Mouse (Mus musculus): Measurements from ENCODE around the gene Hoxb6.

Gene Hoxb6

DNA sequence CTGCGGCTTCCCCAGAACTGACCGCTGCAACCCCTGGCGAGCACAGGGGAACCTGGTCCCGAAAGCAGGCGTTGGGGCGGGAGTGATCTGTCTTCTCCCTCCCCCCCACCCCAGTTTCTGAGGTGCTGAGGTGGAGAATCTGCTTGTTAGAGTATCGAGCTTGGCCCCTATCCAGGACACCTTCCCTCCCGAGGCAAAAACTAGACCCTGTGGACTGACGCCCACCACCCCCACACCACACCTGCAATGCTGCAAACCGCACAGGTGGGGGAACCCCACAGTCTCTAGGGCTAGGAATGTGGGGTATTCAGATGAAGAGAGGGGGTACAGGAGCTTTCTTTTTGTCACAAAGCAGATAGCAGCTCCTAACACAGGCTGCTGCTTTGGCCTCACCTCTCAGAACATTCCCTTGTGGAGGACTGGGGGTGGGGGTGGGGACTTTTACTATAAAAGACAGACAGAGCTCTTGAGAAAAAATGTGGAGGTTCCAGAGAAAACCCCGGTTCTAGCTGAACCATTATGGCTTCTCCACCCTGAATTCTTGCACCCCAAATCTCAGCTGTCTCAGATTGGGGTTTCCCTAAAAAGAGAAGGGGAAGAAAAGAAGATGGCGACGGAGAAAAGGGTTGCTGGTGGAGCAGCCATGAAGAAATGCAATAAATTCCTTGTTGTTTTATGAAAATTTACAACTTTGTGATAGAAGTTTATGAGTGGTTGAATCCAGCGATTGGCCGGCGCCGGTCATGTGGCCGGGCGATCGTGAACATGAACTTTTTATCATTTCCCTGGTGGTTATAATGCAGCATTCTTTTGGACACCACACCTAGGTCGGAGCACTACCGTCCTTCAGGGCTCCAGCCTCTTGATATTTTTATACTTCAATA is at the start of gene Hoxb6:
Gene Hoxb6 (plus strand): TSS at position 796 of the 884 bp plus-strand sequence.
- DNase-seq = peak; percentile 88 to 93

- peak; percentile 74 to 89 for DNase-seq
Measured at GRCm38 (mm10) chr11:96250901-96251300, 41.4 kb upstream of the Hoxb6 start.

DNA sequence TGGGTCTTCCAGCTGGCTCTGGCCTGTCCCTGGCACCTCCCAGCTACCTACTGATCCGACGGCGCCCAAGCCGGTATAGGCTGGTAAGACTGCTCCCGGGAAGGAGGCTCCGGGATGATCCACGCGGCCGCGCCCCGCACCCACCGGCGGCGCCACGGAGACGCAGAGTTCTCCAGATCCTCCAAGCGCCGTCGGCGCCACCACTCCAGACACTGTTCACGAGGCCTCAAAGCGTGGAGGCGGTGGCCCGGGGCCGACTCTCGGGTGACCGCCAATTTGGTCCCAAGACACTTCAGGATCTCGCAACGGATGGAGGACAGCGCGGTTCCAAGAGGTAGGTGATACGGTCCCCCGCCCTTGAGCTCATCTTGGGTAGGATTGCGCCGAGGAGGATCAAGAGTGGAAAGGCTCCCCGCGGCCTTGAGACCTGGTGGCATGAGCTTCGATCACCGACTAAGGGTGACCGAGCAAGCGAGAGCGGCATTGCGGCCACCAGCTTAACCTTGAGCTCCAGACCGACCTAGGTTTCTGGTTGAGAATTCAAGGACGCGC is 40.7 kb upstream of the Hoxb6 start:
- DNase-seq = peak; percentile 64 to 86

- peak in 1 of 2 experiments; percentile 37 for DNase-seq
Measured at GRCm38 (mm10) chr11:96252541-96253120, 39.6 kb upstream of the Hoxb6 start.

DNA sequence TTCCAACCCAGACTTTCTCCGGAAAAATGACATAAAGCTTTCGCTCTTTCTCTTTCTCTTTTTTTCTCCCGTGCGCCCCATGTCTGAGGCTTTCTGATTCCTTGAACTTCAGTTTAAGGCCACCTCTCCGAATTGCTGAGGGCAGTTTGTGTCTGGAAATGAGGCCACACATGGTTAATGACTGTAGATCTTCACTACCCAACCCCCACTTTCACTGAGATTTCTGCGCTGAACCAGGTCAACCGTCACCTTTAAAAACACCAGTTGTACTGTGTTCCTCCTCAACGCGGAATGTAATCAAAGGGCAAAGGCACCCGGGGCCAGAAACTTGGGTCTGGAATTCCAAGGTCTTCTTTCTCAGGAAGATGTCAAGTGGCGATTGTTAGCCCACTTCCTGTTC is 38.1 kb upstream of the Hoxb6 start:
- DNase-seq = peak; percentile 72 to 88

DNA sequence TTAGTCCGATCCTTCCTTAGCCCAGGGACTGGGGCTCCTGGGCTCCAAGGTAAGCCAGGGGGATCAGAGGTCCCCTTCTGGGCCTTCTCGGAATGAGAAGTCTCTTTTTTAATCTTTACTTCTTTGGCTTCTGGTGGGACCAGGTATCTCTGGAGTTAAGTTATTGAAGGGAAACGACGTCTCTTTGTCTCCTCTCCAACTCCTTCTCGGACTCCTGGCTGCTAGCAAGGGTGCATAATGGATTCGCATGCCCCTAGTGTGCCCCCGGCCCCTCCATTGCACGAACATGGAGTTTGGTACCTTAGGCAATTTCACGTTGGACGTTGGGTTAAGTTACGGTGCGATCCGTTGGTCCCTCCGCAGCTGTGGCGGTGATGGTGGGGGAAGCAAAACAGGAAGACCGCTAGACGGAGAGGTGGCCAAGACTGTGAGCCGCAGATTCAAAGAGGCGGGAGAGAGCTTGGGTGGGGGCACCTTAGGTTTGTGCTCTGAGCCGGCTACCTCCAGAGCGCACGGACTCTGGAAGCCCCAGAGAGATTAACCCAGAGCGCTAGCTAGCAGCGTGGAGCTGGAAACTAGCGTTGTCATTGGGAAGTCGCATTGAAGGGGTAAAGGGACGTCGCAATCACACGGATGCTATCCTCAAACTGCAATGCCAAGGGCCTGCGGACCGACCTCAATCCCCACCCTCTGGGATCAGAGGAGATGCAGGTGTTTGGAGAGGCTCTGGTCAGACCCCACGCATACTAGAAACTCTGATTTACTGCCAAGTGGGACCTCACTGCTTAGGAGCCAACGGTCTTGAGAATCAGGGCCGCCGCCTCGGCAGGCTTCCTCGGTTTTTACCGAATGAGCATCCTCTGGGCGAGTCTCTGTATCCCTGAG is 36.9 kb upstream of the Hoxb6 start:
- DNase-seq = peak in 1 of 2 experiments; percentile 56

- DNase-seq = peak; percentile 44 to 54
Measured at GRCm38 (mm10) chr11:96255996-96256445, 36.3 kb upstream of the Hoxb6 start.

DNA sequence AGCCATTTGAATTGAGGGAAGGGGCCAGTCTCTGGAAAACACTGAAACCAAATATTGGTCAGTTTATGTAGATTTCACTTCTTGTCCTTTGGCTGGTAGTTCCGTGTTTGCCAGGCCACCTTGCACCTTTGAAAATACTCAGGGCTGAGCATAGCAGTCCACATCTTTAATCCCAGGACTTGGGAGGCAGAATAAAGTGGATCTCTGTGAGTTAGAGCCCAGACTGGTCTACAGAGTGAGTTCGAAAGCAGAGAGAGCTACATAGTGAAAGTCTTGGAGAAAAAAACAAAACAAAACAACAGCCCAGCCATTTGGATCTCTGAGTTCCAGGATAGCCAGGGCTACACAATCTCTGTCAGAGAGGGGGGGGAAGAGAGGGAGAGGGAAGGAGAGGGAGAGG is 35.1 kb upstream of the Hoxb6 start:
- no peak for DNase-seq

- DNase-seq = peak; percentile 74 to 93
Measured at GRCm38 (mm10) chr11:96259038-96259437, 33.2 kb upstream of the Hoxb6 start.

DNA sequence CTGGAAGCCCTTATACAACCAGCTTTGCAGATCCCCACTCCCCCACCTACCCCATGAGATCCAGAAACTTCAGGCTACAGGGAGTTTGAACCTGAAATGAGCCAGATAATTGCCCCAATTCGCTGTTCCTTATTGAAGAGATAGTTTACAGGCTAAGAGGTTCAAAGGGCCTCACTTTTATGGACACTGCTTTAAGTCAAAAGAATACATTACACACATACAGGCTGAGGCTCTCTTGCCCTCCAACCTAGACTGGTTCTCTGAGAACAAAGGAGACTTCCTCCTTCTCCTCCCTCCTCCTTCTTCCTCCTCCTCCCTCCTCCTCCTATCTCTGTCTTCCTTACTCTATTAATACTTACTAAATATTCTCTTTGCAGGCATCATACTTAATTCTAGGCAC is 32.8 kb upstream of the Hoxb6 start:
- no peak for DNase-seq

DNA sequence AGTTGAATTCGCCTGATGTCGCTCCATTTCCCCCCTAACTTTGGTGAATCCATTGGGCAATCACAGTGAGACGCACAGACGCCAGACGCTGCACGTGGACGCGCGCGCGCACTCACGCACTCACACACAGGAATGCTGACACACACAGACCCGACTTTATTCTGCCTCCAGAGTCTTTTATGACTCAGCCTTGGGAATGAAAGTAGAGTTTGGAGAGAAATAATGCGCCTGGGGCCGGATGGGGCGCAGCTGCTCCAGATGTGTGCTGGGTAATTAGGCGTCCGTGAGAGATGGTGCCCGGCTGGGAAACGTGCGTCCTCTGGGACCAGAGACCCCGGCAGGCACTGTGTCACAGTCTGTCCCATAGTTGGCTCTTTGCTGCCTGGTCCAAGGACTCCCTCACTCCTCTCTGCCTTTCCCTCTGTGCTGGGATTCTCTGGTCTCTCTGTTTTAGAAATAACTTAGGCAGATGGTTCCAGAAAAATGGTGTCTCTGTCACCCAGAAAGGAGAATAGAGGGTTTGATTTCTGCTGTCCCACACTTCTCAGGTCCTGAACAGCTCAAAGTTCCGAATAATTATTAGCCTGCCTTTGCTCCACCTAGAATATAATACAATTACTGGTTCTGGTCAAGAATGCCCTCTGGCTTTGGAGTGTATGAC is 31.8 kb upstream of the Hoxb6 start:
- DNase-seq = peak; percentile 59 to 71

DNA sequence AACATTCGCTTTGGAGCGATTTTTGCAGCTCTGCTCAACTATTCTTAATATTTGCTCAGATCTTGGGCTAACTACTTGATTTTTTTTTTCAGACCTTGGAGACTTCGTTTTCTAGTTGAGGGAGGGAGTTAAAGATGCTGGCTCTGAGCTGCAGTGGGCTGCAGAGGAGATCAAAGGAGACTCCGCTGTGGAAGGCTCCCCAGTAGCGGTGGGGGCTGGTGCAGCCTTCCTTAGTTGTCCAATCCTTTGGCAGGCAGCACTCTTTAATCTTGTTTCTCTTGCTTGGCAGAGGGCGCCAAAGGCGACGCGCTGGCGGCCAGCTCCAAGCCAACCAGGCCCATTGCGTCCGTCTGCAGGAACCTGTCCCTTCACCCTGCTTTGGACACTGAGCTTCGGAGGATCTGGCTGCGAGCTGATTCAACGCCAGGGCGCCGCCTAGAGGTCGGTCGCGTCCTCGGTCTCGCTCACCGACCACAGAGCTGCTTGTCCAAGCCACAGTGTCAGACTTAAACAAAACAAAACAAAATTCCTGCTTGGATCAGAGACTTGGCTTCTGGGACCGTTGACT is 30.9 kb upstream of the Hoxb6 start:
- DNase-seq = peak; percentile 95

GRCm38 (mm10) chr11:96262262-96262830 is 29.9 kb upstream of the Hoxb6 start:
- DNase-seq = peak in 1 of 2 experiments; percentile 47

- DNase-seq = peak in 1 of 2 experiments; percentile 35
Measured at GRCm38 (mm10) chr11:96263636-96264389, 28.5 kb upstream of the Hoxb6 start.

- peak in 1 of 2 experiments; percentile 30 for DNase-seq
Measured at GRCm38 (mm10) chr11:96264390-96265020, 27.8 kb upstream of the Hoxb6 start.

DNA sequence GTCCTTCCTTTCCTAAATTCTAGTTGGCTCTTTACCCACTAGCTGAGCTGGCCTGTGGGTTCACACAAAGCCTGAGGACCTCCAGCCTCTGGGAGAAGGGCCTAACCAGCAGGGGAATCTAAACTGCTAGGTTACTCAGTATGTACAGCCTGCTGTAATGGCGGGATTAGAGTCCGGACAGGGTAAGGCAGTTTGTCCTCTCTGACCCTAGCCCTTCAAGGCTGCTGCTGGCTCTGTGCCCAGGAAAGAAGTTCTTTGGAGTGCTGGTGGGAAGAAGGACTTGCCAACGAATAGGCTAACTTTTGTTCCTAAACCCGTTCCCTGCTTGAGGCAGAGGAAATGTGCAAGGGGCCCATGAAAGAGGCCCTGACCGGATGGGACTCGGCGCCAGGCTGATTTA is 26.3 kb upstream of the Hoxb6 start:
- peak; percentile 91 to 94 for DNase-seq

GRCm38 (mm10) chr11:96267021-96267920 is 25.0 kb upstream of the Hoxb6 start:
- DNase-seq = peak in 1 of 2 experiments; percentile 11

DNA sequence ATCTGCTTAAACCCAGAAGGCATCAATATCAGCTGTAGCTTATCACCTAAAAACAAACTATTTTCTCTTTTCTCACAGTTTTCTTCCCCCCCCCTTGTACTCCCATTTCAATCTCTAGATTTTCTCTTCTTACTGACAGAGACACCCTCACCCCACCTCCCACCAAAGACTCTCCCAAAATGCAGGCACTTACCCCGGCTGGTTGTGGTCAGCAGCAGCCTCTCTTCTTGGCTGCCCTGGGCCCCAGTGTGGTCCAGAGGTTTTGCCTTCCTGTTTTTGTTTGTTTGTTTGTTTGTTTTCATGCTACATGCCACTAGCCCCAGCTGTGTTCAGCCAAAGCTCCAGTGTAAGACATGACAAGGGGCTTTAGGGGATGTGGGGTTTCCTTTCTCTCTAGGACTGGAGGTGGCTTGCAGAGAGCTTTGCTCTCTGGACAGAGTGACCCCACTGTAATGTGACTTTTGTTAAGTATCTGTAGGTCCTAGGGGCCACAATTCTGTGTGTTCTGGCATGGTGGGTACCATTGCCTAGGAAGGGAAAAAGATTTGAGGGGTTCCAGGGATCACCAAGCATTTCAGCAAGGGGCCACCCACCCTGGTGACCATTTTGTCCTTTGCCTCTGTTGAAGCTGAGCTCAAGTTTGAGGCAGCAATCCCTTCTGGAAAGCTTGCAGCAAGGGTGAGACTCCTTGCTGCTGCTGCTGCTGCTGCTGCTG is 24.1 kb upstream of the Hoxb6 start:
- peak in 1 of 2 experiments; percentile 22 for DNase-seq
